Mouse (Mus musculus) bone marrow, adult 2 months (tissue): ENCODE results near the gene Dnaja2.

Experiments
- CTCF ChIP-seq: fragments of 200-500 bp; IDR thresholded peaks from 2 replicates; pipeline ENCODE4 v1.5.1; 2011; ENCODE audit warnings: low read length, control low read depth; ENCODE audit not compliant: control insufficient read depth, insufficient read depth
- POLR2A ChIP-seq: fragments of 200-500 bp; IDR thresholded peaks from 2 replicates; pipeline ENCODE4 v1.6.1; 2011; ENCODE audit warnings: low read depth, mild to moderate bottlenecking, control low read depth, low read length, borderline replicate concordance; ENCODE audit not compliant: control insufficient read depth

GRCm38 (mm10) chr8:85573972-85574496, 18.9 kb upstream of the Dnaja2 start:
- TF ChIP-seq CTCF (no peak), POLR2A (no peak)
